Mouse (Mus musculus) activated CD4-positive, CD25-positive, alpha-beta regulatory T cell, adult 4 months (primary cell): ENCODE results near the gene Kctd13. TPM values are rescaled to one million over a fixed set of nuclear protein-coding genes. Genes with fewer than 3 reads are reported as not detected.
A peak's percentile ranks its signal among the peaks of the same experiment; 100 is the strongest.

Source experiments
- ATAC-seq: one replicate; pipeline ENCODE4 v1.8.0; 2017
- polyA plus RNA-seq, 2 experiments: library from polyadenylated mRNA; unstranded; fragments of 100-300 nt; shearing (Covaris generic); gene quantifications; one replicate each; pipeline ENCODE4 v1.2.1; 2017

The Kctd13 gene
- polyA plus RNA-seq, 2 experiments from 2014 or later, result 7.7 to 8.4 TPM

DNA sequence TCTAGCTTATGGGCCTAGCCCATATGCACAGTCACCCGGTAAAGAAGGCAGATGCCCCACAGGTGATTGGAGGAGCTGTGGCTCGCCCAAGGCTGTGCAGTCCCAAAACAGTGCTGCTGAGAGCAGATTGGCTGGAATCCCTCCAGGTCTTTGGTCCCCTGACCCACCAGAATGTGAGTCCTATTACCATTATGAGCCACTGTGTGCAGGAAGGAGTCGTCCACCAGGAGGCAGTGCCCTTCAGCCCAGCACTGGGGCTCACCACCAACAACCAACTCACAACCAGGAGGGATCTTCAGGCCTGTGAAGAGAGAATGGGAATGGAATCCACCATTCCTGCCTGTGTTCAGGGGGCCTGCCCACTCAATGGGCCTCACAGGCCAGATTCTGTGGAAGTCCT is 17.9 kb downstream of the Kctd13 start:
- no peak for ATAC-seq

GRCm38 (mm10) chr7:126948626-126949025 is 19.9 kb downstream of the Kctd13 start:
- no peak for ATAC-seq

- no peak for ATAC-seq
These were observed 20.7 kb downstream of the Kctd13 start, which contains the start of gene Asphd1 for GRCm38 (mm10) chr7:126949403-126949792. Gene Asphd1, minus strand, starts transcription at chr7:126949582.

- peak; percentile 74 for ATAC-seq
These were observed 21.3 kb downstream of the Kctd13 start, which contains the start of gene Sez6l2 for GRCm38 (mm10) chr7:126949793-126950646. Gene Sez6l2, plus strand, starts transcription at chr7:126950563.

- no peak for ATAC-seq
These were observed 22.3 kb downstream of the Kctd13 start for GRCm38 (mm10) chr7:126950647-126951615.

DNA sequence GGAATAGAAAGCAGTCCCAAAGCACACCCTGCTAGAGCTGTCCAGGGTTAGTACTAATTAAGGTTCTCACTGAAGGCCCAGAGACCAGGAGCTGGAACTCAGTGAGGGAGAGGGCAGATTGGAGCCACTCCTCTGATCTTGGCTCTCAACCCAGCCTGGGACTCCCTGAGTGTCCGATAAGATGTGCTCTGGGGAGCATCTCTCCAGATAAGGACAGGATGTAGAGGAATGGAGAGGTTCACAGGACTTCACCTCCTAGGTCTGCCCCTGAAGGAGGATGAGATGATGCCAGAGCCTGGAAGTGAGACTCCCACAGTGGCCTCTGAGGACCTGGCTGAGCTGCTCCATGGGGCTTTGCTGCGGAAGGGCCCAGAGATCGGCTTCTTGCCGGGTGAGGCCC is 23.1 kb downstream of the Kctd13 start:
- ATAC-seq, result no peak

DNA sequence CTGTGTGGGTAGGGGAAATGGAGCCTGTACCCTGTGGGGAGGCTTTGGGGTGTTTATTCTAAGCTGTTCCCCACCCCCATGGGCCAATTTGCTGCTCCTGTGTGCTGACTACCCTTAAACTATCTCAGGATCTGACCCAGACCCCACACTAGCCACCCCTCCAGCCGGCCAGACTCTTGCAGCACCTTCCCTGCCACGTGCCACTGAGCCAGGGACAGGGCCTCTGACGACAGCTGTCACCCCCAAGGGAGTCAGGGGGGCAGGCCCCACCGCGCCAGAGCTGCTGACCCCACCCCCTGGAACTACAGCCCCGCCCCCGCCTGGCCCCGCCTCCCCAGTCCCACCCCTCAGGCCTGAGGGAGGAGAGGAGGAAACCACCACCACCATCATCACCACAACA is 24.0 kb downstream of the Kctd13 start:
- ATAC-seq, result no peak

- no peak for ATAC-seq
These were observed 26.4 kb downstream of the Kctd13 start for GRCm38 (mm10) chr7:126955125-126955524.

- ATAC-seq, result no peak
These were observed 31.1 kb downstream of the Kctd13 start for GRCm38 (mm10) chr7:126959780-126960179.

- ATAC-seq, result no peak
These were observed 32.4 kb downstream of the Kctd13 start for GRCm38 (mm10) chr7:126961095-126961494.

GRCm38 (mm10) chr7:126961965-126962364 is 33.3 kb downstream of the Kctd13 start:
- no peak for ATAC-seq

GRCm38 (mm10) chr7:126963548-126964286 is 35.0 kb downstream of the Kctd13 start:
- no peak for ATAC-seq

DNA sequence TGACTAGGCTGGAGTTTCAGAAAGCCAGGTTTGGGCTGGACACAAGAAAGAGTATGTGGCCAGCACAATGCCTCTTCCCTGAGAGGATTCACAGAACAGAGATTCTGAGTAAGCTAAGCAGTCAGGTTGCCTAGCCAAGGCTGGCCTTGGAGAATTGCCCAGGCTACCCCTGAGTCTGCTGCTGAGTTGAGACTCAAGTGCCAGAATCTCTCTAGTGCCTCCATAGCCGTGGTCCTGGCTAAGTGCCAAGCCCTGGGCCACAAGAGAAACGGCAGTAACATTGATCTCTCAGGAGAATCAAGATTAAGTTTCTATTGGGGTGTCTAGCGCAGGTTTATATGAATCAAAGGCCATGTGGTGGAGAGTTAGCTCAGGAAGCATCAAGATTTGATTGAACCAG is 36.9 kb downstream of the Kctd13 start:
- ATAC-seq, result no peak

GRCm38 (mm10) chr7:126967361-126967760 is 38.7 kb downstream of the Kctd13 start:
- ATAC-seq, result no peak

DNA sequence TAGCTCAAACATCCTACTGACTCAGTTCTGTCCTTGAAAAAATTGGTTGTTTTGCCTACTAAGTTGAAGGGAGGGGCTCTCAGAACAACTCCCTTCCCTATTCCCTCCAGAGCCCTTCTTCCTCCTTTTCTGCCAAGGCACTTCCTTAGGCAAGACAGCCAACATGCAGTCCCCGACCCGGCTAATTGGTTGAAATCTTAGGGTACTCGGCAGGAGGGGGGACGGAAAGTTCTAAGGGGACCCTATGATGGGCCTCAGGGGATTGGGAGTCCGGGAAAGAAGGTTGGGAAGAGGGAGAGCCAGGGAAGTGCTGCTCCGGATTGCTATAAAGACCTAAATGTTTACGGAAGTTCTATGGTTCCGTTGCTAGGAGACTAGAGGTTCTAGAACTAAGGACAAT is 46.8 kb downstream of the Kctd13 start:
- ATAC-seq, result no peak

DNA sequence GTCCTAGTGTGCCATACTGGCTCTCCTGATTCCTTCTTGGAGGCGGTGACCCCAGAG is 47.0 kb downstream of the Kctd13 start, which contains the start of gene Cdipt:
Gene Cdipt, plus strand, starts transcription at position 22 of the 57 bp plus-strand sequence.
- ATAC-seq, result no peak

GRCm38 (mm10) chr7:126975950-126976866 is 47.5 kb downstream of the Kctd13 start, which contains the start of gene Cdiptos:
Gene Cdiptos, minus strand, starts transcription at chr7:126976098.
- peak; percentile 98 for ATAC-seq

- ATAC-seq, result no peak
These were observed 48.3 kb downstream of the Kctd13 start for GRCm38 (mm10) chr7:126976878-126977459.

DNA sequence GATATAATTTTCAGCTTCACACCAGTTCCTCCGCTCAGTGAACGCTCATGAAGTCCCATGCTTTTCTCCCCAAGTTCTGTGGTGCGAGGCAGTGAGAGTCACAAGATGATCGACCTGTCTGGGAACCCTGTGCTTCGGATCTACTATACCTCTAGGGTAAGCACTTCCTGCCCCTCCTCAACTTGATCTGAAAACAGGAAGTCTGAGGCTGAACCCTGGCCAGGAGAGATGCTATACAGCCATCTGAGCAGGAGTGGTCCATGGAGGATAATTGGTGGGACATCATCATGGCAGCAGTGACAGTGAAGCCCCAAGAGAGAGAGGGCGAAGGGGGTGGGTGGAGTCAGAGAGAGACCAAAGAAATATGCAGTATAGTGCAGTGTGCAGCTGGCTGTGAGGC is 50.2 kb downstream of the Kctd13 start:
- ATAC-seq, result peak; percentile 23

- ATAC-seq, result no peak
These were observed 52.9 kb downstream of the Kctd13 start for GRCm38 (mm10) chr7:126981601-126982000.

- no peak for ATAC-seq
These were observed 53.4 kb downstream of the Kctd13 start for GRCm38 (mm10) chr7:126982054-126982453.

DNA sequence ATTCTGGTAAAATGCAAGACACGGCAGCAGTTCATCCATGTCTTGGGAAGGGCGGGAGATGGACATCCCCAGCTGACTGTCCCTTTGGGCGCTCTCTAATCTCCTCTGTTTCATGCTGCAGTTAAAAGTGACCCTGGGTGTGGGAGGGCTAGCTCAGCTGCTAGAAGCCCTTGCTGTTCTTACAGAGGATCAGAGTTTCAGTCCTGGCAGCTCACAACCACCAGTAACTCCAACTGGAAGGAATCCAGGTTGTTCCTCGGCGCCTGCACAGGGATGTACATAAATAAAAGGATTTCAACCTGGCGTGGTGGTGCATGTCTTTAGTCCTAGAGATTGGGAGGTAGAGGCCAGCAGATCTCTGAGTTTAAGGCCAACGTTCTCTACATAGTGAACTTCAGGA is 54.4 kb downstream of the Kctd13 start:
- no peak for ATAC-seq
